In the genomic region with DNA sequence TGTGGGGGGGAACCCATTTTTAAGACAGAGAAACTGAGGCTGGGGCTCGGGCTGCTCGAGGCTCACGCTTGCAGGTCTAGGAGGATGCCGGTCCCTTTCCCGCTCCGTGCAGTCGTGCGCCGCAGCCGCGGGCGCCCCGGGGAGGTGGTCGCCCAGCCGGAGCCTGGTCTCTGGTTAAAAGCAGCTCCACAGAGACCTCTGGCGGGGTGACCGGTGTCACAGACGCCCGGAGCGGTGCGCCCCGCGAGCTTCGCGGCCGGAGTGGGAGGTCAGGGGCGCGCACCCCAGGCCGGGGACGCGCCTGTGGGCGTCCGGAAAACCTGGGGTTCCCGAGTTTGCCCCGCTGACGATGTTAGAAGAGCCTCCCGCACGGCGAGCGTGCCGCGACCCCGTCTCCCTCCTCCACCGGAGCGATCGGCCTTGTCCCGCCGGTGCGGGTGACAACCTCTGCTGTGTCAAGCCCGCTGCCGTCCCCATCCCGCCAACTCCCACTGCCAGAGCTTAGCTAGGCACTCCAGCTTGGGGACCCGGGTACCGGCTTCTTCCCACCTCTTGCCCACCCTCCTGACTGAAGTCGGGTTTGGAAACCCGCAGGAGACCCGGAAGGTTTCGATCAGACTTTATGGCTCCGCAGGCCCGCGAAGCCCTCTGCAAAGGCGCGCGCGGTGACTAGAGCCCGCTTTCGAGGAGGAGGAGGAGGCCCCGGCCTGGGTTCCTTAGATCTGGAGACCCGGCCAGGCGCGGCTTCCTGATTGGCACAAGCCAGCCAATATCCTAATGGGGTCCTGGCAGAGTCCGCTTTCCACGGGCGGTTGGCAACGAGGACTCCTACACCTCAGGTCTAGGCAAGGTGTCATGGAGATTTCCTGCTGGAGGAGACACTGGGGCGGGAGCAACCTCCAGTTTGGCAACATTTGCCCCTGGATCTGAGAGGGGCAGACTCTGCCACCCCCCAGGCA, we compare ENCODE assay signal across 8 mouse cellular contexts. TPM values are rescaled to one million over a fixed set of nuclear protein-coding genes. Genes with fewer than 3 reads are reported as not detected.
DNase-seq lines count a peak whose midpoint lies in the region; ATAC-seq and TF ChIP-seq lines count a peak whose summit lies in the region.

No protein-coding gene starts in this region.

- H3K9ac ChIP-seq in forebrain, embryonic 14.5 days (ENCODE audit: low read length) = peak overlapping the region; percentile 83
- peak overlapping the region; percentile 76 for H3K9ac ChIP-seq in intestine, embryonic 16.5 days (ENCODE audit: low read depth, low read length)

- under 1% methylated on average over 76 of the region's 76 CpGs for WGBS in forebrain, embryonic 14.5 days
- WGBS in intestine, embryonic 16.5 days = under 1% methylated on average over 76 of the region's 76 CpGs
- WGBS in small intestine, adult 2 months = 1% methylated on average over 76 of the region's 76 CpGs

- no peak overlapping the region for H3K27ac ChIP-seq in brown adipose tissue, adult 24 weeks (replicated peaks; ENCODE audit: low read depth, low read length)
- H3K27ac ChIP-seq in forebrain, embryonic 14.5 days (ENCODE audit: low read depth, low read length) = 0 out of 2 replicates have a peak overlapping the region, but pooled peaks have one; percentile 27
- no peak overlapping the region for H3K27ac ChIP-seq in intestine, embryonic 16.5 days (ENCODE audit: low read length)
- H3K27ac ChIP-seq in small intestine, adult 2 months (ENCODE audit: insufficient read depth, low read depth, low read length) = no peak overlapping the region

- TF ChIP-seq CTCF in small intestine, adult 2 months (IDR thresholded peaks at IDR 0.05; ENCODE audit: extremely low read depth, insufficient read length, insufficient replicate concordance, low read depth, low read length) = no peak

- peak; percentile 14; the same call in 1 of the 2 replicates for ATAC-seq in forebrain, embryonic 14.5 days
- peak; percentile 12 for ATAC-seq in intestine, embryonic 16.5 days
- no peak for ATAC-seq in monocyte, adult 5-6 weeks (replicated peaks; ENCODE audit: insufficient number of reproducible peaks, low FRiP score, low TSS enrichment, poor library complexity, severe bottlenecking)

- no peaks in the 10 kb centered on the region for H3K9me3 ChIP-seq in forebrain, embryonic 14.5 days (replicated peaks; ENCODE audit: control insufficient read depth, low read length)
- no peaks in the 10 kb centered on the region for H3K9me3 ChIP-seq in intestine, embryonic 16.5 days (ENCODE audit: control insufficient read depth, low read length)

- peak overlapping the region; percentile 99 for H3K4me2 ChIP-seq in forebrain, embryonic 14.5 days (ENCODE audit: low read length)
- peak overlapping the region; percentile 100 for H3K4me2 ChIP-seq in intestine, embryonic 16.5 days (ENCODE audit: low read depth, low read length)

- peak overlapping the region; percentile 78 for H3K4me3 ChIP-seq in brown adipose tissue, adult 24 weeks (ENCODE audit: insufficient read depth, low read depth, low read length)
- H3K4me3 ChIP-seq in forebrain, embryonic 14.5 days (ENCODE audit: low read depth, low read length) = peak overlapping the region; percentile 74
- peak overlapping the region; percentile 77 for H3K4me3 ChIP-seq in intestine, embryonic 16.5 days (ENCODE audit: low read length)
- peak overlapping the region; percentile 69 for H3K4me3 ChIP-seq in small intestine, adult 2 months (ENCODE audit: low read depth, low read length)

- TF ChIP-seq POLR2A in small intestine, adult 2 months (IDR thresholded peaks at IDR 0.05; ENCODE audit: low read depth, low read length) = no peak

- H3K36me3 ChIP-seq in forebrain, embryonic 14.5 days (ENCODE audit: control insufficient read depth, insufficient read depth, low read length) = no peaks in the 10 kb centered on the region
- no peaks in the 10 kb centered on the region for H3K36me3 ChIP-seq in intestine, embryonic 16.5 days (ENCODE audit: control insufficient read depth, insufficient read depth, low read length)
- H3K36me3 ChIP-seq in small intestine, adult 2 months (ENCODE audit: control insufficient read depth, insufficient read depth, low read length) = no peaks in the 10 kb centered on the region

- H3K27me3 ChIP-seq in forebrain, embryonic 14.5 days (replicated peaks; ENCODE audit: control insufficient read depth, insufficient read depth, low read length) = peaks cover 6% of the 10 kb centered on the region; the same call in 1 of the 2 replicates
- peaks cover 35% of the 10 kb centered on the region for H3K27me3 ChIP-seq in intestine, embryonic 16.5 days (replicated peaks; ENCODE audit: control insufficient read depth, insufficient read depth, low read length)
- peaks cover 45% of the 10 kb centered on the region for H3K27me3 ChIP-seq in small intestine, adult 2 months (ENCODE audit: control insufficient read depth, insufficient read depth, low read length)

- H3K4me1 ChIP-seq in brown adipose tissue, adult 24 weeks (ENCODE audit: control insufficient read depth, insufficient read depth, insufficient read length, low read length) = peaks cover 6% of the 10 kb centered on the region; the same call in 1 of the 2 replicates
- H3K4me1 ChIP-seq in forebrain, embryonic 14.5 days (ENCODE audit: control insufficient read depth, insufficient read depth, low read length) = peaks cover 12% of the 10 kb centered on the region; the same call in 1 of the 2 replicates
- H3K4me1 ChIP-seq in intestine, embryonic 16.5 days (ENCODE audit: control insufficient read depth, insufficient read depth, low read length) = peaks cover 12% of the 10 kb centered on the region
- peaks cover 15% of the 10 kb centered on the region for H3K4me1 ChIP-seq in small intestine, adult 2 months (ENCODE audit: control insufficient read depth, insufficient read depth, insufficient read length, low read length)

- DNase-seq in ovary, postnatal 36 days (ENCODE audit: low spot score) = peak; percentile 21
- no peak for DNase-seq in ovary, postnatal 14 days (ENCODE audit: low spot score)
- peak; percentile 58 for DNase-seq in forebrain, embryonic 14.5 days (ENCODE audit: low spot score)
- peak; percentile 20 for DNase-seq in lung, postnatal 14 days

RNA-seq across cellular contexts. Expression of a gene that starts 0.9 kb away (rescaled TPM):
- polyA plus RNA-seq in brown adipose tissue, adult 24 weeks (2012; ENCODE audit: insufficient read depth, insufficient read length, missing spikeins) = 0.36 and 0.58 TPM in 2 replicates
- polyA plus RNA-seq in forebrain, embryonic 14.5 days (2014; fragmentation: Nextera tagmentation; extraction: Ambion mirVana) = 7.9 and 9.8 TPM in 2 replicates
- polyA plus RNA-seq in intestine, embryonic 16.5 days (2015; fragmentation: Nextera tagmentation; extraction: Ambion mirVana) = 3.6 and 4.8 TPM in 2 replicates
- polyA plus RNA-seq in small intestine, adult 2 months (2012; rRNA removed) = 2.1 and 3.8 TPM in 2 replicates
- total RNA-seq in monocyte, adult 5-6 weeks (2017) = 0.10 to 0.29 TPM in 2 of 3 replicates, not detected in the other
